In the genomic region with DNA sequence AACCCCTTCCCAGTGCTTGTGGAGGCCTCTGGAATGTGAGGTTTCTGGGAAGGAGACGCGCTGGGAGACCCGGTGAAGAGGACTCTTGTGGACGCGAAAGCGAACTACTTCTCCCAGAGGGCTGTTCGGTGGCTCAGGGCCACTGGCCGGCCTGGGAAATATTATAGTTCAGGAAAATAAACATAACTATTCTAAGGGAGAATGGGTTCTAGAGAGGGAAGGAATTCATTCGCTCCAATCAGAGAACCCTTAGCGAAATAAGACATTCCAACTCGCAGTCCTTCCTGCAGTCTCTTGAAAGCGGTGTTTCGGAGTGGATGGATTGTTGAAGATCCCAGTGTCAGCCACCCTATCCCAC, we compare ENCODE assay signal across 8 mouse cellular contexts. TPM values are rescaled to one million over a fixed set of nuclear protein-coding genes. Genes with fewer than 3 reads are reported as not detected.
DNase-seq lines count a peak whose midpoint lies in the region; ATAC-seq lines count a peak whose summit lies in the region.

No protein-coding gene starts in this region.

- H3K4me1 ChIP-seq in embryonic facial prominence, embryonic 13.5 days = peaks cover 16% of the 10 kb centered on the region
- peaks cover 10% of the 10 kb centered on the region for H3K4me1 ChIP-seq in limb, embryonic 10.5 days
- H3K4me1 ChIP-seq in neural tube, embryonic 13.5 days (replicated peaks) = peaks cover 19% of the 10 kb centered on the region

- WGBS in embryonic facial prominence, embryonic 13.5 days = under 1% methylated on average over 13 of the region's 13 CpGs
- WGBS in limb, embryonic 10.5 days = under 1% methylated on average over 13 of the region's 13 CpGs
- WGBS in neural tube, embryonic 13.5 days = under 1% methylated on average over 13 of the region's 13 CpGs

- no peaks in the 10 kb centered on the region for H3K27me3 ChIP-seq in embryonic facial prominence, embryonic 13.5 days
- no peaks in the 10 kb centered on the region for H3K27me3 ChIP-seq in limb, embryonic 10.5 days (ENCODE audit: low read depth, poor library complexity, severe bottlenecking)
- H3K27me3 ChIP-seq in neural tube, embryonic 13.5 days = no peaks in the 10 kb centered on the region

- H3K9ac ChIP-seq in embryonic facial prominence, embryonic 13.5 days = peak overlapping the region; percentile 92
- H3K9ac ChIP-seq in neural tube, embryonic 13.5 days = peak overlapping the region; percentile 97

- H3K36me3 ChIP-seq in embryonic facial prominence, embryonic 13.5 days = peaks cover 18% of the 10 kb centered on the region
- peaks cover 22% of the 10 kb centered on the region for H3K36me3 ChIP-seq in limb, embryonic 10.5 days
- no peaks in the 10 kb centered on the region for H3K36me3 ChIP-seq in neural tube, embryonic 13.5 days

- peak overlapping the region; percentile 89 for H3K4me3 ChIP-seq in embryonic facial prominence, embryonic 13.5 days
- H3K4me3 ChIP-seq in limb, embryonic 10.5 days = peak overlapping the region; percentile 90
- H3K4me3 ChIP-seq in neural tube, embryonic 13.5 days = peak overlapping the region; percentile 87

- no peaks in the 10 kb centered on the region for H3K9me3 ChIP-seq in embryonic facial prominence, embryonic 13.5 days
- H3K9me3 ChIP-seq in limb, embryonic 10.5 days (replicated peaks) = no peaks in the 10 kb centered on the region
- no peaks in the 10 kb centered on the region for H3K9me3 ChIP-seq in neural tube, embryonic 13.5 days

- H3K4me2 ChIP-seq in embryonic facial prominence, embryonic 13.5 days = peak overlapping the region; percentile 89
- H3K4me2 ChIP-seq in neural tube, embryonic 13.5 days = peak overlapping the region; percentile 83

- peak; percentile 46 for ATAC-seq in embryonic facial prominence, embryonic 13.5 days (ENCODE audit: insufficient number of reproducible peaks, insufficient read depth, low FRiP score, low TSS enrichment, low read depth)
- peak; percentile 64 for ATAC-seq in neural tube, embryonic 13.5 days (ENCODE audit: low read depth)

- peak overlapping the region; percentile 99 for H3K27ac ChIP-seq in embryonic facial prominence, embryonic 13.5 days
- H3K27ac ChIP-seq in limb, embryonic 10.5 days = peak overlapping the region; percentile 99
- peak overlapping the region; percentile 100 for H3K27ac ChIP-seq in neural tube, embryonic 13.5 days (replicated peaks)

- DNase-seq in layer of hippocampus, adult 9-10 months (ENCODE audit: low spot score) = peak; percentile 81
- no peak for DNase-seq in layer of hippocampus, postnatal 36 days
- no peak for DNase-seq in limb, embryonic 10.5 days (ENCODE audit: low spot score)
- no peak for DNase-seq in right cerebral cortex, postnatal 4 days
- no peak for DNase-seq in adrenal gland, postnatal 10 days
- DNase-seq in layer of hippocampus, postnatal 10 days (ENCODE audit: low spot score in 2 of 2) = no peak

RNA-seq across cellular contexts. Expression of a gene that starts 0.7 kb away (rescaled TPM):
- total RNA-seq in layer of hippocampus, postnatal 36 days (2021) = 10 to 100 TPM; 48.0 to 48.3 TPM
- polyA plus RNA-seq in embryonic facial prominence, embryonic 13.5 days (2015; fragmentation: Nextera tagmentation; extraction: Ambion mirVana) = 20.5 and 20.7 TPM in 2 replicates
- polyA plus RNA-seq in limb, embryonic 10.5 days (2016; fragmentation: Nextera tagmentation; extraction: Ambion mirVana) = 25.8 and 28.2 TPM in 2 replicates
- 20.4 and 21.2 TPM in 2 replicates for polyA plus RNA-seq in neural tube, embryonic 13.5 days (2015; fragmentation: Nextera tagmentation; extraction: Ambion mirVana)
- 10 to 100 TPM; 45.4 to 52.7 TPM for total RNA-seq in adrenal gland, postnatal 10 days (2021)
- 10 to 100 TPM; 43.9 to 44.2 TPM for total RNA-seq in layer of hippocampus, postnatal 10 days (2021)
